23 mouse cellular contexts compared by ENCODE assay signal in genomic region chr2:104205623-104206022, GRCm38 (mm10).
A peak's percentile ranks its signal among the peaks of the same experiment; 100 is the strongest.
DNase-seq lines count a peak whose midpoint lies in the region; ATAC-seq and TF ChIP-seq lines count a peak whose summit lies in the region.
"Had no signal": no experiment of that assay in that cellular context is flagged by ENCODE, and none has a peak within 500 bp of the region (broad histone marks: within the 10 kb centered on the region; RNA-seq: fewer than 3 reads in every experiment).

No protein-coding gene starts in this region.

- H3K9ac ChIP-seq in forebrain, embryonic 16.5 days (replicated peaks; ENCODE audit: low read depth, low read length), result no peak overlapping the region
- no peak overlapping the region for H3K9ac ChIP-seq in forebrain, embryonic 13.5 days
- H3K9ac ChIP-seq in midbrain, postnatal 0 days (replicated peaks; ENCODE audit: low read length, poor library complexity, severe bottlenecking), result no peak overlapping the region
- no peak overlapping the region for H3K9ac ChIP-seq in midbrain, embryonic 14.5 days (replicated peaks; ENCODE audit: low read length)
- H3K9ac ChIP-seq in heart, embryonic 11.5 days (ENCODE audit: low read depth, low read length), result no peak overlapping the region
- H3K9ac ChIP-seq: heart, embryonic 15.5 days; hindbrain, embryonic 15.5 days; kidney, embryonic 15.5 days; limb, embryonic 12.5 days; liver, embryonic 12.5 days had no signal

- H3K4me2 ChIP-seq in forebrain, embryonic 16.5 days (ENCODE audit: low read length), result no peak overlapping the region
- no peak overlapping the region for H3K4me2 ChIP-seq in forebrain, embryonic 13.5 days
- no peak overlapping the region for H3K4me2 ChIP-seq in midbrain, postnatal 0 days (ENCODE audit: low read depth, low read length, poor library complexity, severe bottlenecking)
- H3K4me2 ChIP-seq in midbrain, embryonic 14.5 days (ENCODE audit: low read length), result no peak overlapping the region
- no peak overlapping the region for H3K4me2 ChIP-seq in heart, embryonic 11.5 days
- H3K4me2 ChIP-seq: heart, embryonic 15.5 days; hindbrain, embryonic 15.5 days; kidney, embryonic 15.5 days; limb, embryonic 12.5 days; liver, embryonic 12.5 days had no signal

- H3K27me3 ChIP-seq in forebrain, embryonic 16.5 days (replicated peaks; ENCODE audit: control insufficient read depth, insufficient read depth, low read length), result no peaks in the 10 kb centered on the region
- no peaks in the 10 kb centered on the region for H3K27me3 ChIP-seq in forebrain, embryonic 13.5 days
- H3K27me3 ChIP-seq in midbrain, postnatal 0 days (ENCODE audit: insufficient read depth, low read length), result no peaks in the 10 kb centered on the region
- no peaks in the 10 kb centered on the region for H3K27me3 ChIP-seq in midbrain, embryonic 14.5 days (ENCODE audit: control insufficient read depth, insufficient read depth, low read length)
- no peaks in the 10 kb centered on the region for H3K27me3 ChIP-seq in heart, embryonic 11.5 days (ENCODE audit: control insufficient read depth, insufficient read depth, low read length)
- H3K27me3 ChIP-seq: heart, embryonic 15.5 days; hindbrain, embryonic 15.5 days; kidney, embryonic 15.5 days; limb, embryonic 12.5 days had no signal

- H3K36me3 ChIP-seq in forebrain, embryonic 16.5 days (ENCODE audit: control insufficient read depth, insufficient read depth), result peaks cover 8% of the 10 kb centered on the region; the same call in 1 of the 2 replicates
- 0 out of 2 replicates have a peak, but pooled peaks cover 8% of the 10 kb centered on the region for H3K36me3 ChIP-seq in forebrain, embryonic 13.5 days (ENCODE audit: poor library complexity, severe bottlenecking)
- H3K36me3 ChIP-seq in midbrain, postnatal 0 days (ENCODE audit: insufficient read depth, low read length), result peaks cover 2% of the 10 kb centered on the region
- peaks cover 11% of the 10 kb centered on the region; the same call in 1 of the 2 replicates for H3K36me3 ChIP-seq in midbrain, embryonic 14.5 days (ENCODE audit: control insufficient read depth, insufficient read depth, low read length)
- H3K36me3 ChIP-seq in heart, embryonic 11.5 days (ENCODE audit: control insufficient read depth, insufficient read depth, low read length), result no peaks in the 10 kb centered on the region
- H3K36me3 ChIP-seq: embryonic facial prominence, embryonic 10.5 days; G1E; heart, embryonic 15.5 days; kidney, embryonic 15.5 days; limb, embryonic 12.5 days; liver, embryonic 12.5 days had no signal

- peaks cover 12% of the 10 kb centered on the region for H3K4me1 ChIP-seq in forebrain, embryonic 16.5 days (replicated peaks; ENCODE audit: control insufficient read depth, insufficient read depth, low read length)
- peaks cover 21% of the 10 kb centered on the region for H3K4me1 ChIP-seq in forebrain, embryonic 13.5 days
- peaks cover 8% of the 10 kb centered on the region for H3K4me1 ChIP-seq in midbrain, postnatal 0 days (ENCODE audit: insufficient read depth, low read length)
- peaks cover 23% of the 10 kb centered on the region for H3K4me1 ChIP-seq in midbrain, embryonic 14.5 days (ENCODE audit: control insufficient read depth, insufficient read depth, low read length)
- no peaks in the 10 kb centered on the region for H3K4me1 ChIP-seq in heart, embryonic 11.5 days (ENCODE audit: control insufficient read depth, insufficient read depth, low read length)
- H3K4me1 ChIP-seq: heart, embryonic 15.5 days; liver, embryonic 12.5 days had no signal

- H3K27ac ChIP-seq in forebrain, embryonic 16.5 days (ENCODE audit: low read length), result no peak overlapping the region
- no peak overlapping the region for H3K27ac ChIP-seq in forebrain, embryonic 13.5 days
- H3K27ac ChIP-seq in midbrain, postnatal 0 days (ENCODE audit: low read depth, low read length), result no peak overlapping the region
- no peak overlapping the region for H3K27ac ChIP-seq in midbrain, embryonic 14.5 days (replicated peaks; ENCODE audit: low read depth, low read length)
- H3K27ac ChIP-seq in heart, embryonic 11.5 days (ENCODE audit: low read depth, low read length), result no peak overlapping the region
- H3K27ac ChIP-seq: embryonic facial prominence, embryonic 10.5 days; heart, embryonic 15.5 days; hindbrain, embryonic 15.5 days; kidney, embryonic 15.5 days; limb, embryonic 12.5 days; liver, embryonic 12.5 days had no signal

- H3K9me3 ChIP-seq in forebrain, embryonic 16.5 days (ENCODE audit: control insufficient read depth, low read length), result no peaks in the 10 kb centered on the region
- H3K9me3 ChIP-seq in forebrain, embryonic 13.5 days (replicated peaks), result no peaks in the 10 kb centered on the region
- H3K9me3 ChIP-seq in midbrain, postnatal 0 days (ENCODE audit: low read length), result no peaks in the 10 kb centered on the region
- H3K9me3 ChIP-seq in midbrain, embryonic 14.5 days (ENCODE audit: control insufficient read depth, low read length), result no peaks in the 10 kb centered on the region
- no peaks in the 10 kb centered on the region for H3K9me3 ChIP-seq in heart, embryonic 11.5 days (replicated peaks; ENCODE audit: control insufficient read depth, low read length)
- H3K9me3 ChIP-seq: embryonic facial prominence, embryonic 10.5 days; G1E; heart, embryonic 15.5 days; hindbrain, embryonic 15.5 days; kidney, embryonic 15.5 days; limb, embryonic 12.5 days; liver, embryonic 12.5 days had no signal

- DNase-seq in midbrain, postnatal 0 days (ENCODE audit: low spot score), result peak; percentile 13
- no peak for DNase-seq in midbrain, embryonic 14.5 days
- DNase-seq in layer of hippocampus, adult 18-20 months (ENCODE audit: low spot score in 2 of 2), result peak; percentile 84 to 91
- DNase-seq in layer of hippocampus, postnatal 36 days, result peak; percentile 72 to 74
- DNase-seq: cerebellum, adult 9-10 months; gastrocnemius, postnatal 14 days; heart, adult 18-20 months; heart, postnatal 4 days; lung, adult 2 months; thymus, postnatal 4 days had no signal

- H3K4me3 ChIP-seq in forebrain, embryonic 16.5 days (replicated peaks; ENCODE audit: low read length), result no peak overlapping the region
- H3K4me3 ChIP-seq in forebrain, embryonic 13.5 days, result no peak overlapping the region
- no peak overlapping the region for H3K4me3 ChIP-seq in midbrain, postnatal 0 days (ENCODE audit: low read depth, low read length)
- H3K4me3 ChIP-seq in midbrain, embryonic 14.5 days (replicated peaks; ENCODE audit: low read depth, low read length), result no peak overlapping the region
- H3K4me3 ChIP-seq in heart, embryonic 11.5 days (ENCODE audit: low read depth, low read length), result no peak overlapping the region
- H3K4me3 ChIP-seq: embryonic facial prominence, embryonic 10.5 days; heart, embryonic 15.5 days; hindbrain, embryonic 15.5 days; kidney, embryonic 15.5 days; limb, embryonic 12.5 days; liver, embryonic 12.5 days had no signal

- 37% methylated on average over 8 of the region's 8 CpGs for WGBS in forebrain, embryonic 16.5 days
- WGBS in forebrain, embryonic 13.5 days, result 46% methylated on average over 8 of the region's 8 CpGs
- 53% methylated on average over 8 of the region's 8 CpGs for WGBS in midbrain, postnatal 0 days
- 56% methylated on average over 8 of the region's 8 CpGs for WGBS in midbrain, embryonic 14.5 days
- 65% methylated on average over 8 of the region's 8 CpGs for WGBS in heart, embryonic 11.5 days (ENCODE audit: insufficient replicate concordance)

- no peak for TF ChIP-seq CTCF in midbrain, postnatal 0 days (IDR thresholded peaks at IDR 0.05)

- ATAC-seq in forebrain, embryonic 16.5 days, result peak; percentile 41
- ATAC-seq in forebrain, embryonic 13.5 days, result no peak
- ATAC-seq in midbrain, postnatal 0 days (ENCODE audit: low FRiP score), result no peak
- no peak for ATAC-seq in midbrain, embryonic 14.5 days (ENCODE audit: low FRiP score, low TSS enrichment)
- no peak for ATAC-seq in heart, embryonic 11.5 days (replicated peaks; ENCODE audit: insufficient number of reproducible peaks, low FRiP score, low TSS enrichment)
- no peak for ATAC-seq in inflammation-experienced regulatory T-cells, adult 6 months
- ATAC-seq: intestine, postnatal 0 days; liver, embryonic 12.5 days; midbrain, embryonic 16.5 days had no signal
